Mouse (Mus musculus): Measurements from ENCODE around the gene Arid3a.
A peak's percentile ranks its signal among the peaks of the same experiment; 100 is the strongest.

Gene Arid3a

DNA sequence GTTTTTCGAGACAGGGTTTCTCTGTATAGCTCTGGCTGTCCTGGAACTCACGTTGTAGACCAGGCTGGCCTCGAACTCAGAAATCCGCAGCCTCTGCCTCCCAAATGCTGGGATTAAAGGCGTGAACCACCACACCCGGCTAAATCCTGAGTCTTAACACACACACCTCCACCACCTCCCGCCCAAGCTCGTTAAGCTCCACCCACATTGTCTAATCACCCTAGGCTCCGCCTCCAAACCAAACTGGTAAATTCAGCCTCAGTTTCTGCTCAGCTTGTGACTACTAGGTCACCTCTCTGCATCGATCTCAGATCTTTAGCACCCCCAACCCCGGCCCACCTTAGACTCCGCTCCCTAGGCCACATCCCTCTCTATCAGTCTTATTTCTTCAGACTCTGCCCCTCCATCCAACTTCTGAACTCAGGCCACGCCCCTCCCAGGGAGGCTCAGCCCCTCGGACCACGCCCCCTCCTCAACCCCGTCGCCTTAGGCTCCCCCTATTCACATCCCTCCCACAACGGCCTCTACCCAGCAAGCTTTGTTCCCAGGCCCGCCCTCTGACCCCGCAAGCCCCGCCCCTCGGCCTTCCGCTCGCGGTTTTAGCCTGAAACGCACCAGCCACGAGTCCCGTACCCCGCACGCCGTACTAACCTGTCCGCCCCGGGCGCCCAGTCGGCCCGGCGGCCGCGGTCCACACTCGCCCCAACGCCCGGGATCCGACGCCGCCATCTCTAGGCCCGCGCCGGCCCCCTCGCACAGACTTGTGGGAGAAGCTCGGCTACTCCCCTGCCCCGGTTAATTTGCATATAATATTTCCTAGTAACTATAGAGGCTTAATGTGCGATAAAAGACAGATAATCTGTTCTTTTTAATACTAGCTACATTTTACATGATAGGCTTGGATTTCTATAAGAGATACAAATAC is 18.4 kb upstream of the Arid3a start, which contains the start of gene Med16:
Gene Med16, minus strand, starts transcription at position 757 of the 925 bp plus-strand sequence.
- peak; percentile 99 for DNase-seq (ENCODE audit: extremely low read depth, insufficient read length, low spot score)

- peak; percentile 44 for DNase-seq (ENCODE audit: extremely low read depth, insufficient read length, low spot score)
Observed at GRCm38 (mm10) chr10:79909092-79909922, 17.5 kb upstream of the Arid3a start.

DNA sequence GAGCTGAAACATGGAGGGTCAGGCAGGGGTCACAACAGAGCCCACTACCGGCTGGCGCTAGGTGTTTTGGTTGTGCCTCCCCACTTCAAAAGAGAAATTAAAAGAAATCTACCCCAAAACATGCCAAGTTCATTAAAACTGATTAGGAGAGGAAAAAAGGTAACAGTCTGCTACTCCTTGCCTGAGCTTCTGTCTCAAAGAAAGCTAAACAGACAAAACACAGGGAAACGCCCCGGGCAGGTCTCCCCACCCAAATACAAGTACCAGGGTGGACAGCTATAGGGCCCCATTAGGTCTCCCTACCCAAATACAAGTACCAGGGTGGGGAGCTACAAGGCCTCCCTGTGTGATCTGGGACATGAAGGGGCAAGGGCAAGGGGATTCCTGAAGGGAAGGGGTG is 16.3 kb upstream of the Arid3a start, which contains the start of gene Gm26602:
Gene Gm26602, plus strand, starts transcription at position 301 of the 400 bp plus-strand sequence.
- DNase-seq (ENCODE audit: extremely low read depth, insufficient read length, low spot score): no peak

DNA sequence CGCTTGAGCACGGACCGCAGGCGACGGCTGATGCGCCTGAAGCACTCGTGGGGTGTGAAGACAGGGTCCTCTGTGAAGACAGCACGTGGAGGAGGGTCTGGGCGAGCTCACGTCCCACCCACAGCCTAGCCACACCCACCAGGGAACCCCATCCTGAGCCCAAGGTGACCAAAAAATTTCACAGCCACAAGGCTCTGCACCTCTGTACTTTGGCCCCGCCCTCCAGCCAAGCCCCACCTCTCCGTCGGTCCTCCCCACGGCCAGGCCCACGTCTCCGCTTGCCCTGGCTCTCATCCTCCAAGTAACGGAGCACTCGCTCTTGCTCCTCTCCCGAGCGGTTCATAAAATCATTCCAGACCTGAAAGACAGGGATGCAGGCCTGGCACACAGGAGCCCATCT is 14.4 kb upstream of the Arid3a start:
- no peak for DNase-seq (ENCODE audit: extremely low read depth, insufficient read length, low spot score)

- no peak for DNase-seq (ENCODE audit: extremely low read depth, insufficient read length, low spot score)
Observed at GRCm38 (mm10) chr10:79914131-79914947, 12.5 kb upstream of the Arid3a start.

GRCm38 (mm10) chr10:79914948-79915596 is 11.8 kb upstream of the Arid3a start:
- no peak for DNase-seq (ENCODE audit: extremely low read depth, insufficient read length, low spot score)

- peak; percentile 58 for DNase-seq (ENCODE audit: extremely low read depth, insufficient read length, low spot score)
Observed at GRCm38 (mm10) chr10:79916081-79916480, 10.8 kb upstream of the Arid3a start.

DNA sequence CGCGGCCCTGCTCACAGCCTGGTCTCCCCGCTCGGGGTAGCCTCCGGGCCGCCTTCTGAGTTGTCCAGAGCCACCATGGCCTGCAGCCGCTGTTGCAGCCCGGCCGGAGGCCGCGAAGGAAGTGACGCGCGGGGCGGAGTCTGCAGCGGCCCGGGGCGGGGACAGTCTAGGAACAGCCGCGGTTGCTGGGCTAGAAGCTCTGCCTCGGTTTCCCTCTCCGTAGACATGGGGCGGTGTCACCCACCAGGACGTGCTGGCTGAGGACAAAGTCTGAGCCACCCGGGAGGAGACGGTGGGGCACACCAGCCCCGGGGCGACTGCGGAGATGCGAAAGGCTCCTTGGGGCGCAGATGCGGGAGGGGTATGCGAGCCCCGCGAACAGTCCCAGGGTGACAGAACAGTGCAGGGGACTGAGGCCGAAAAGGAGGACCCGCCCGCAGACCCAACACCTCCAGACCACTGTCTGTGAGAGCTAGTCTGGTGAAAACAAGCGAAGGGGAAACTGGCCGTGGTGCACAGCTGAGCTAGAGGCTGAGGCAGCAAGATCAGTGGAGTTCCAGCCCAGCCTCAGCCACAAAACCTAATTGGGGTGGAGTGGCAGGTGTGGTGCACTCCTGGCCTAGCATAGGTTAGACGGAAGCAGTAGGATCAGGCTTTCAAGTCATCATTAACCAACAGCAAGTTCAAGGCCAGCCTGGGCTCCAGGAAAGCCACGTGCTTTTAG is 9.9 kb upstream of the Arid3a start, which contains the start of gene Kiss1r:
Gene Kiss1r, plus strand, starts transcription at position 164 of the 724 bp plus-strand sequence.
- DNase-seq (ENCODE audit: extremely low read depth, insufficient read length, low spot score): peak; percentile 80

- DNase-seq (ENCODE audit: extremely low read depth, insufficient read length, low spot score): no peak
Observed at GRCm38 (mm10) chr10:79917532-79918100, 9.2 kb upstream of the Arid3a start.

- DNase-seq (ENCODE audit: extremely low read depth, insufficient read length, low spot score): no peak
Observed at GRCm38 (mm10) chr10:79918231-79919078, 8.4 kb upstream of the Arid3a start.

DNA sequence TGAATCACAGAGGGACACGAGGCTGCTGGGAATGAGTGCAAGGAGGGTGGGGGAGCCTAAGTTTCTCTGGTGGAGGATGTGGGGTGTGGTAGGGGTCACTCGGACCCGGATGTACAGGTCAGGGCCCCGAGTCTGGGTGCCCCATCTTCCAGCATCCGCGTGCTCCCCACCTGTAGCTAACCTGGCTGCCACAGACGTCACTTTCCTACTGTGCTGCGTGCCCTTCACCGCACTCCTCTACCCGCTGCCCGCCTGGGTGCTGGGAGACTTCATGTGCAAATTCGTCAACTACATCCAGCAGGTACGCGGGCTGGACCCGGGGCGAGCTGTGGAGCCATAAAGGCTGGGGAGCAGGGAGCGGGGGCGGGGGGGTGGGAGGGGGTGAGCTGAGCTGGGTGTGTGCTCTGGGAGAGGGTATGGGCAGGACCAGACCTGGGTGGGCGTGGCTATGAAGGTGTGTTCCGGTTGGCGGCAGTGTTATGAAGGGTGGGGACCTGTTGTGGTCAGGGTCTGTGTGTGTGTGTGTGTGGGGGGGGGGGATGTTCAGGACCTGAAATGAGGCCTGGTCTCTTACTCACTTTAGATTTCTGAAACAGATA is 7.5 kb upstream of the Arid3a start:
- no peak for DNase-seq (ENCODE audit: extremely low read depth, insufficient read length, low spot score)

DNA sequence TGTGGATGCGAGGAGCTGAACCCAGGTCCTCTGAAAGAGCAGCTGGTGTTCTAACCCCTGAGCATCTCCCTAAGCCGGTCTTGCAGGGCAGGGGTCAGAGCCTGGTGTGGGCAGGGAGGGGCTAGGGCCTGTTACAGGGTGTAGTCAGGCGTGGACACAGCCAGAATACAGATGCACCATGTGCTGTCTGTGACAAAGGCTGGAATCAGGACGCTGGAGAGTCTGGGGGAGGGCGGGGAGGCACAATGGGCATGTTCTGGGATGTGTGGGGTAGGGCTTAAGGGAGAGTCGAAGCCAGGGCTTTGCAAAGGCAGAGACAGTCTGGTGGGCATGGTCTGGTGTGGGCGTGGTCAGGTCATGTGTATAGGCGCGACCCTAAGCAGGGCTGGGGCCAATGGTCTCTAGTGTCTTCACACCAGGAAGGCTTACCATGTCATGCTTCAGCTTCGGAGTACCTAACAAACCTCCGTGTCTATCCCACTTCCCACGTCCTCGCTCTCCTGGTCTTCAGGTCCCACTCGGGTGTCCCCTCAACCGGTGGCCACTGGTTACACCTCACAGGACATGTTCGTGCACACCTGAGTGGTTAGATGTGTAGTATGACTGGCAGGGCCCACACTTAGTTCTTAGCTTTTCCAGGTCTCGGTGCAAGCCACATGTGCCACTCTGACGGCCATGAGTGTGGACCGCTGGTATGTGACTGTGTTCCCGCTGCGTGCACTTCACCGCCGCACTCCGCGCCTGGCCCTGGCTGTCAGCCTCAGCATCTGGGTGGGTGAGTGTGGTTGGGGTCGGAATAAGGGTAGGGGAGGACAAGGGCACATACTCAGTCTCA is 6.6 kb upstream of the Arid3a start:
- no peak for DNase-seq (ENCODE audit: extremely low read depth, insufficient read length, low spot score)

GRCm38 (mm10) chr10:79920958-79921535 is 5.8 kb upstream of the Arid3a start, which contains the start of gene R3hdm4:
Gene R3hdm4 (minus strand): TSS chr10:79921208.
- DNase-seq (ENCODE audit: extremely low read depth, insufficient read length, low spot score): no peak

GRCm38 (mm10) chr10:79921572-79921971 is 5.3 kb upstream of the Arid3a start:
- no peak for DNase-seq (ENCODE audit: extremely low read depth, insufficient read length, low spot score)

GRCm38 (mm10) chr10:79924998-79925784 is 1.7 kb upstream of the Arid3a start:
- peak; percentile 91 for DNase-seq (ENCODE audit: extremely low read depth, insufficient read length, low spot score)

Measured in 3134 (cell line).